Mouse (Mus musculus) embryonic stem cell, embryonic (primary cell): ENCODE data around the gene Kansl1.

Experiments used
- CTCF ChIA-PET, 4 experiments: fragments of 300-600 bp in 2 of 4; fragments of 350-600 bp in 2 of 4; sonication (Branson Sonifier 250); formaldehyde crosslinking; loops; one replicate each; lab custom pipeline; 2022; ENCODE audit warnings: inconsistent platforms in 2 of 4; lab: Charles Lee
- POLR2A ChIA-PET, 4 experiments: fragments of 300-600 bp in 2 of 4; fragments of 350-600 bp in 2 of 4; sonication (Branson Sonifier 250); formaldehyde crosslinking; loops; one replicate each; lab custom pipeline; 2022; ENCODE audit warnings: antibody characterized with exemption in 4 of 4, inconsistent platforms in 1 of 4; lab: Charles Lee

Gene Kansl1

GRCm38 (mm10) chr11:104443359-104443758 lies 25.3 kb downstream of the Kansl1 start:
- CTCF ChIA-PET = interaction anchor here in 3 of 4 experiments (0.5 to 2.8 kb wide), 15 partner anchors 8 to 212 kb away, joined by 3 to 21 read pairs (median 4); partner anchors contain the start of genes Kansl1 (in 1 of the 3) and Mapt (in 1 of the 3)

DNA sequence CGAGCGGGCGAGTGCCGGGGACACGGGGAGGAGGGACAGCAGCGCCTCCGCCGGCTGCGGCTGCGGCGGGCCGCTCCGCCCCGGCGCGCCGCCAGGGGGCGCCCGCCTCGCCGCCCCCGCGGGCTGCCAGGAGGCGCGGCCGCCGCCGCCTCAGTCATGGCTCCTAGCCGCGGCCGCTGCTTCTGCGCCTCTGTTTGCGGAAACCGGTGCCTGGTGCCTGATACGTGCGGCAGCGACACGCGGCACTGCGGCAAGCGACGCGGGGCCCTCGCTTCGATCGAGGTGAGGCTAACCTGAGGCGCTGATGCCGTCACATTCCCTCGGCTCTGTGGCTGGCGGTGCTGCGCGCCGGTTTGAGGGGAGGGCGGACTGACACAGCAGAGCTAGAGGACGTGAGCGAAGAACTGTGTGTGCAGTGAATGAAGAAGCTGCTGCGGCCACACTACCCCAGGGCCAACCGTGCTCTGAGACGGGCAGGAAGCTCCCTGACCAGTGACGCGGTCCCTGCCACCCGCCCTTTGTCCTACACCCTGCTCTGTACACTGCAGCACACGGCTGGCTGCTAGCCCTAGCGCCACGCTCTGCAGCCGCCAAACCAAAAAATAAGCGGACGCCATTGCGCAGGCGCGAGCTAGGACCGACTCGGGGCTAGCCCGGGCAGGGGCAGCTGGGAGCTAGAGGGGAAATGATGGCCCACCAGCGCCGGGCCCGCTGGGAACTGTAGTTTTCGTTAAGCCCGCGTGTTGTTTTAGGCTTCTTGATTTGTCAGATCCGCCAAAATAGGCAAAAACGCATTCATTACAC lies 26.1 kb downstream of the Kansl1 start:
- CTCF ChIA-PET = interaction anchor here (0.5 to 2.8 kb wide), 36 partner anchors 9 to 531 kb away, joined by 3 to 21 read pairs (median 4); partner anchors contain the start of genes Kansl1 (in 1 of the 4) and Mapt (in 1 of the 4)
- POLR2A ChIA-PET = interaction anchor here (0.6 to 7.9 kb wide), 118 partner anchors 9 to 1692 kb away, joined by 3 to 149 read pairs (median 5); partner anchors contain the start of genes Kansl1 (in 2 of the 4), Arf2 (in 1 of the 4), Cdc27 (in 1 of the 4) and Gm11639 (in 1 of the 4)

More at GRCm38 (mm10) chr11:104443359-104443758, 25.3 kb downstream of the Kansl1 start:
- POLR2A ChIA-PET = interaction anchor here (0.6 to 7.9 kb wide), 90 partner anchors 8 to 738 kb away, joined by 3 to 149 read pairs (median 7); partner anchors contain the start of genes Kansl1 (in 2 of the 4), Arf2 (in 1 of the 4), Cdc27 (in 1 of the 4) and Gm11639 (in 1 of the 4)

DNA sequence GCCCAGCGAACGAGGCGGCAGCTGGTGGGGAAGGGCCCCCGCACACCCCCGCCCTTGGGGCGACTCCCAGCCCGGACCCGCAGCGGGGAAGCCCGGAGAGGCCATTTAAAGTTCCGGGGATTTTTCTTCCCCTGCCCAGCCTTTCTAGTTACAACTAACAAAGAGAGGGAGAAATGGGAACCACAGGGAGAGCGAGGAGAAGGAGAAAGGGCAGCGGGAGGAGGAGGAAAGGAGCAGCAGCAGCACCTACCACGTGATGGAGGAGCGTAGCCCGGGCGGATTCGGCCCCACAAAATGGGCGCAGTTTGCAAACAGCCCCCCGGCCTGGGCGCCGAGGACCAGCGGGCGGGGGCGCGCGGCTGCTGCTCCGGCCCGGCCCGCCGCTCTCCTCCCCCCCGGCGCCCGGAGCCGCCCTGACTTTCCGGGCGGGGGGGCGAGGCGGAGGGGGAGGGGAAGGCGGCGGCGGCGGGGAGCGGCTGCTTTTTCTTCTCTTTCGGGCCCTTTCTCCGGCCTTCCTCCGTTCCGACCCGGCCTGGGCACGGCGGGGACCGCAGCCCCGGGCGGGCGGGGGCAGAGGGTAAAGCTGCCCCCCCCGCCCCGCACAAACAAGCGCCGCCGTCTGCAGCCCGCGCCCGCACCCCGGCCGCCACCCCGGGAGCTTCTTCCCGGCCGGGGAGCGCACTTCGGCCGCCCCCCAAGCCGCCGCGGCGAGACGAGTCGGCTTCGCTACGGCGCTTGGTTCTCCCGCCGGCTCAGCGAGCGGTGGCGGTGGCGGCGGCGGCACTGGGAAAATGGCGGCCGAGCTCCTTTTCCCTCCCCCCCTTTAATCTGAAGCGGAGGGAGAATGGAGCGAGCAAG lies 27.0 kb downstream of the Kansl1 start:
- ChIA-PET POLR2A (interaction anchor here (0.6 to 7.9 kb wide), 91 partner anchors 9 to 1693 kb away, joined by 3 to 149 read pairs (median 6); partner anchors contain the start of genes Kansl1 (in 2 of the 4), Cdc27 (in 1 of the 4), Mettl2 (in 1 of the 4) and Myl4 (in 1 of the 4)), CTCF (interaction anchor here (0.6 to 2.8 kb wide), 24 partner anchors 9 to 211 kb away, joined by 3 to 21 read pairs (median 4); partner anchors contain the start of genes Kansl1 (in 1 of the 4) and Mapt (in 1 of the 4))

DNA sequence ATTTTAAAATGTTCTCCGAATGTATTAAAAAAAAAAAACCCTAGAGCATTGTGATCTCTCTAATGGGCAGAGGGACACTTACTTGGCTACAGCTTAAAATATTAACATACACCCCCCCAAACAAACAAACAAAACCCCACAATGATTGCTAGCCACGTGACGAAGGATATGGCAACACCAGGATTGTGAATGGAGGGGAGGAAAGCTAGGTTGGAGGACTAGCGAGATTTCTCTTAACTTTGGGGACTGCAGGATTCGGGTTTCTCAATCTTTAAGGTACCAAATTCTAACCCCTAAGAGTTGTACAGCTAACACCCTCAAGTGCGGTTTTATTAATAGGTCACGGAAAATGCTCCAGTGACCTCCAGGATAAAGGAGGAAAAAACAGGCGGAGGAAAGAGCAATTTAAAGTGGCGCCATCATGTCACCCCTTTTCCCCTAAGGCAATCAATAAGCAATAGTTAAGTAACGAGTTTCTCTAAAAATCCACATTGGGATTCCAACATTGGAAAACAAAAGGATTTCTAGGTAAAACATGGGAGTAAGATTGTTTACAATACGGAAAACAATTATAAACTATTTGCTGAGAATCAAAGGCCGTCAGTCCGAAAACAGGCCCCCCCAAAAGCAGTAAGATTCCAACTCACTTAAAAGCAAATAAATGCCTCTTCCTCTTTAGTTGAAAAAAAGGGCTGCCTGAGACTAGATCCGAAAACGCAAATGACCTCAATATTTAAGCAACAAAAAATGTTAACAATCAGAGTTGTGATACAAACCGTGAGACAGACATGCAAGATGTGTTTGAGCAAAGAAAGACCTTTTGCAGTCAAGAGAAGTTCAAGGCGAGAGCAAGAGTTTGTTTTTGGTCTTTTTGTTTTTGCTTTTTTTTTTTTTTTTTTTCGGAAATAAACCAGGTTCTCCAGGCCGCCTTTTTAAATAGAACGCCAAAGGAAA lies 27.9 kb downstream of the Kansl1 start:
- ChIA-PET POLR2A (interaction anchor here in 3 of 4 experiments (0.6 to 7.9 kb wide), 23 partner anchors 8 to 458 kb away, joined by 3 to 149 read pairs (median 4); no protein-coding TSS in a partner anchor), CTCF (interaction anchor here in 2 of 4 experiments (0.6 to 1.0 kb wide), 2 partner anchors 11 to 62 kb away, joined by 4 to 5 read pairs; no protein-coding TSS in a partner anchor)

DNA sequence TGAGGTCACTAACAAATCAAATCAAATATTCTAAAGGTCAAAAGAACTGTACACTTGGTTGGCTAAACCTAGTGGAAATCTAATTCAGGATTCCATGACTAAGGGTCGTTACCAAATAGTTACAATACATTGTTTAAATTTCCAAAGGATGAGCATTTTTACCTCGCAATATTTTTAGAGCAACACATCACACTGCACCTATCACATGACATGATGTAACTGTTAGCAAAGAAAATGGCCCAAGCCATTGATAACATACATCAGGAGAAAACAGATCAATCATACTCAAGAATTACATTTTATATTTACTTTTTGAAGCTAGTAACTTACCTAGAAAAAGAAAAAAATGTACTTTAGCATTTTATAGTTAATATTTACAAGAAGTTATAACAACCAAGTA lies 29.0 kb downstream of the Kansl1 start:
- CTCF ChIA-PET = interaction anchor here in 1 of 4 experiments (0.6 kb wide), 1 partner anchor 63 kb away, joined by 4 read pairs; no protein-coding TSS in a partner anchor

DNA sequence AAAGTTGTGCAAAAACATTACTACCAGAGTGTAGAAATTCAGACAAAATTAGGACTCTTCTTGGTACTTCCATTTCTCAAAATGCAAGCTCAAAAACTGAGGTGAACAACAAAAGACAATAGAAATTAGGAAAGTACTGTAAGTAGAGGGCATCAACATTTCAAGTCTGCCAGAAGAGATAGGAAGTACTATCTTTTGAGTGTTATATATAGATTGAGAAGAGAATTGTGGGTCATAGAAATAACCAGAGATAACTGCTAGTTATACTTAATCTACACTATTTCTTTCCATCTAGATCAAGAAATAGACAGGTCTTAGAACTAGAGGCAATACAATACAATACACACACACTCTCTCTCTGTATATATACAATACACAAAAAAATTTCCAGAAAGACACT lies 30.2 kb downstream of the Kansl1 start:
- CTCF ChIA-PET = interaction anchor here in 1 of 4 experiments (0.6 to 1.1 kb wide), 2 partner anchors 9 to 472 kb away, joined by 3 to 14 read pairs; partner anchors contain the start of gene Arf2
- POLR2A ChIA-PET = interaction anchor here in 2 of 4 experiments (0.9 to 7.9 kb wide), 15 partner anchors 9 to 150 kb away, joined by 3 to 149 read pairs (median 5); no protein-coding TSS in a partner anchor

More for the DNA sequence above, 29.0 kb downstream of the Kansl1 start:
- POLR2A ChIA-PET = interaction anchor here (0.7 to 7.9 kb wide), 10 partner anchors 9 to 225 kb away, joined by 3 to 149 read pairs (median 4); no protein-coding TSS in a partner anchor

DNA sequence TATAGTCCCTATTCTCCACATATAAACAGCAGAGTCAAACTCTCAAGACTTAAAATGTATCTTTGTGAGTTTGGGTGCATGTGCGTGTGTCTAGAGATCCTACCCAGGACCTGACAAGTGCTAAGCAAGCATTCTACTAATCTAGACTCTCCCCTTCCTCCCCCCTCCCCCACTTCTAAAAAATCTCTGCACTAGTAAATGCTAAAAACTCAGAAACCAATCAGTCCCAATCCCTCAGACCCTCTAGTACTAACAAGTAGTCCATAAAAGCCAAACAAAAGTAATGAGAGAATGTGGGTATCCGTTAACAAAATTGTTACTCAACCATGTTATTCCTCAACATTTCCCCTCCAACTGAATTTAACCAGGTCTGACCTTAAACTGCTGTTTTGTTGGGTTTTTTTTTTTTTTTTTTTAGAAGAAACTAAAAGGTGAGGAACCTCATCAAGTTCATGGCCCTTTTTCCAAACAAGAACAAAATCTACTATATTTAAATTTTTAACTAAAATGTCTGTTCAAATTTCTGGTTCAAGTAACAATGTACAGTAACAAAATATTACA lies 32.2 kb downstream of the Kansl1 start:
- POLR2A ChIA-PET = interaction anchor here in 2 of 4 experiments (0.7 to 7.9 kb wide), 10 partner anchors 7 to 690 kb away, joined by 3 to 149 read pairs (median 6); partner anchors contain the start of gene Mettl2 (in 1 of the 2)
- CTCF ChIA-PET = no interaction called here

GRCm38 (mm10) chr11:104435753-104436152 lies 32.9 kb downstream of the Kansl1 start:
- CTCF ChIA-PET = no interaction called here
- POLR2A ChIA-PET = interaction anchor here in 3 of 4 experiments (0.6 to 3.0 kb wide), 12 partner anchors 9 to 158 kb away, joined by 3 to 11 read pairs (median 4); no protein-coding TSS in a partner anchor

GRCm38 (mm10) chr11:104435141-104435540 lies 33.5 kb downstream of the Kansl1 start:
- POLR2A ChIA-PET = interaction anchor here in 3 of 4 experiments (0.5 to 3.0 kb wide), 15 partner anchors 8 to 204 kb away, joined by 3 to 11 read pairs (median 4); partner anchors contain the start of genes Kansl1 (in 1 of the 3) and Mapt (in 1 of the 3)
- CTCF ChIA-PET = no interaction called here

DNA sequence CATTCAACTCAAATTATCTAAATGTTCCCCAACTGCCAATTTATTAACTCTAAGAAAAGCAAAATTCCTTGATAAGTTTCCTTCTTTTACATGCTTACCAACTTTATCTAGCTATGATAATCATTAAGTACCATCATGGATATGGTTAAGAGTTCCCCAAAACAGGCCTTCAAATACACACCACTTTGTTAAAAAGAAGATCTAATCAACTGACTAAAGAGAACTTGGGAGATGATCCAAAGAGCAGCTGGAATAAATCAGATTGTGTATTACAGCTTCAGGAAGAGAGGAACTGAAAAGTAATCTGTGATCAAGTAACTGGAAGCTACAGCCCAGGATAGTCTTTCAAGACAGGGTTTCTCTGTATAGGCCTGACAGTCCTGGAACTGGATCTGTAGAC lies 36.4 kb downstream of the Kansl1 start:
- POLR2A ChIA-PET = interaction anchor here (0.6 to 3.9 kb wide), 19 partner anchors 8 to 194 kb away, joined by 3 to 28 read pairs (median 4); partner anchors contain the start of gene Kansl1 (in 1 of the 4)
- CTCF ChIA-PET = interaction anchor here in 2 of 4 experiments (0.7 to 1.9 kb wide), 3 partner anchors 10 to 143 kb away, joined by 3 to 5 read pairs (median 4); no protein-coding TSS in a partner anchor

- POLR2A ChIA-PET = interaction anchor here (0.5 to 3.9 kb wide), 22 partner anchors 8 to 1762 kb away, joined by 3 to 28 read pairs (median 4); partner anchors contain the start of gene Kansl1 (in 1 of the 4)
- CTCF ChIA-PET = interaction anchor here in 1 of 4 experiments (1.9 kb wide), 1 partner anchor 10 kb away, joined by 5 read pairs; no protein-coding TSS in a partner anchor
Measured at GRCm38 (mm10) chr11:104431807-104432206, 36.9 kb downstream of the Kansl1 start.

DNA sequence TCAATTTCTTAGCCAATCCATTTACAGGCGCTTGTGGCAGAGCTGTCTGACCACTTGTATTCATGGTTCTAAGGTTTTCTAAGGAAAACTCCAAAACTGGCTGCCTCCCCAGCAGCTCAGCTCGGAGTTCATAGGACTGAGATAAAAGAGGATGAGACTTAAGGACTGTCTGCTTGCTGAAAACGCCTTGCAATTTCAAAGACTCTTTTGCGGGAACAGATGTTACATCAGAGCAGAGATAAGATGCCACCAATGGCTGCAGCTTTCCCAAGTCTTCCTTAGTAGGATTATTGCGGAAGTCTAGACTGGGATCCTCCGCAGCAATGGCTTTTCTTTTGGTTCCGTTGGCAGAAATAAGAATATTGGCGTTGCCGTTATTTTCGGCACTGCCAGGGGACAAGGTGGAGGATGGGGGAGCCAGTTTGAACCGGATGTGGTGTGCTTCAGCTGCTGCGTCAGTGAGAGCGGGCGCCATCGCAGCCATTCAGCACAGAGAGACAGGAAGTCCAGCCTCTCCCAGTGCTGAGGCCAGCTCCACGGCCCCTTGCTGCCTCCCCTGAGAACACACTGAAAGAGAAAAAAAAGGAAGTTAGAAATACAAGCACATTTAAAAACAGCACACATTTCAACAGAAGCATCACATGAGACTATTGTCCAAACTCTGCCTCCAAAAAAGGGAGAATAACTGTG lies 43.8 kb downstream of the Kansl1 start:
- ChIA-PET CTCF (interaction anchor here in 2 of 4 experiments (0.6 to 1.0 kb wide), 3 partner anchors 17 to 68 kb away, joined by 3 to 4 read pairs (median 3); no protein-coding TSS in a partner anchor), POLR2A (interaction anchor here (0.5 to 3.8 kb wide), 17 partner anchors 7 to 138 kb away, joined by 3 to 20 read pairs (median 4); no protein-coding TSS in a partner anchor)

- ChIA-PET CTCF (no interaction called here), POLR2A (interaction anchor here in 3 of 4 experiments (0.6 to 5.8 kb wide), 16 partner anchors 8 to 131 kb away, joined by 3 to 64 read pairs (median 4); no protein-coding TSS in a partner anchor)
Measured at GRCm38 (mm10) chr11:104412254-104412653, 56.4 kb downstream of the Kansl1 start.

GRCm38 (mm10) chr11:104407391-104407790 lies 61.3 kb downstream of the Kansl1 start:
- POLR2A ChIA-PET = interaction anchor here in 2 of 4 experiments (0.7 to 0.9 kb wide), 2 partner anchors 30 to 36 kb away, joined by 3 read pairs; no protein-coding TSS in a partner anchor
- CTCF ChIA-PET = no interaction called here

GRCm38 (mm10) chr11:104400961-104401360 lies 67.7 kb downstream of the Kansl1 start:
- POLR2A ChIA-PET = interaction anchor here in 2 of 4 experiments (1.0 to 8.7 kb wide), 11 partner anchors 10 to 112 kb away, joined by 3 to 64 read pairs (median 4); no protein-coding TSS in a partner anchor
- CTCF ChIA-PET = no interaction called here
